Mouse (Mus musculus): ENCODE results near the gene Pcgf5. TPM values are rescaled to one million over a fixed set of nuclear protein-coding genes. Genes with fewer than 3 reads are reported as not detected.

The Pcgf5 gene
- polyA plus RNA-seq, 1 experiment from 2014 or later, result 5.3 TPM

GRCm38 (mm10) chr19:36409280-36409860, 61.3 kb downstream of the Pcgf5 start:
- H3K27ac ChIP-seq (ENCODE audit: low read depth, low read length), result no peak overlapping the region
- peak overlapping the region; percentile 62 for H3K9ac ChIP-seq (replicated peaks; ENCODE audit: low read depth, low read length)
- peak; percentile 97 for ATAC-seq (ENCODE audit: low read depth)
- H3K9me3 ChIP-seq (ENCODE audit: control insufficient read depth, low read length), result no peaks in the 10 kb centered on the region
- under 1% methylated on average over 37 of the region's 53 CpGs for WGBS
- peak overlapping the region; percentile 77 for H3K4me3 ChIP-seq (ENCODE audit: low read depth, low read length)
- H3K27me3 ChIP-seq (ENCODE audit: control insufficient read depth, insufficient read depth, low read length), result no peaks in the 10 kb centered on the region
- no peaks in the 10 kb centered on the region for H3K4me1 ChIP-seq (ENCODE audit: control insufficient read depth, insufficient read depth, low read length)
- no peaks in the 10 kb centered on the region for H3K36me3 ChIP-seq (ENCODE audit: control insufficient read depth, insufficient read depth, low read length)
- H3K4me2 ChIP-seq (ENCODE audit: low read depth, low read length), result peak overlapping the region; percentile 82

DNA sequence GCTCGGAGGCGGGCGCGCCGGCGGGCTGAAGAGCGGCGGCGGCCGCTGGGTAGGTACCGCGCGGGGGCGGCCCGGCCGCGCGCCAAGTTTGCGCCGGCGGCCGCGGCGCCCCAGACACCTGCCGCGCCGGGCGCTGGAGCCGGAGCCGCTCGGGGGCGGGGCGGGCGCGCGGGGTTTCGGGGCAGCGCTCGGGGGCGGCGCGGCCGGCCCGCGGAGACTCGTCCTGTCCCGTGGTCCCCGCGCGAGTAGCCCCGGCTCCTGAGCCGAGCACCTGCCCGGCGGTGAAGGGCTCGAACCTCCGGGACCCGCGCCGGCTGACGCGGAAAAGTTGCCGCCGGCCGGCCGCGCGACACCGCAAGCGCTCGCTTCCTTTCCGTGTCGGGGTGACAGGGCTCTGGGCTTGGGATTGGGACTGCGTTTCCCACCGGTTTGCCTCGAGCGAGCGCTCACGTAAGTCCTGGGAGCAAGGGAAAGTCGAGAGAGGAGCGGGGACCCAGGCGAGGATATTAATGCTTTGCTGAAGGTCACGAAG, 61.8 kb downstream of the Pcgf5 start:
- H3K27ac ChIP-seq (ENCODE audit: low read depth, low read length), result no peak overlapping the region
- ATAC-seq (ENCODE audit: low read depth), result no peak
- H3K9ac ChIP-seq (replicated peaks; ENCODE audit: low read depth, low read length), result peak overlapping the region; percentile 62
- under 1% methylated on average over 73 of the region's 82 CpGs for WGBS
- no peaks in the 10 kb centered on the region for H3K36me3 ChIP-seq (ENCODE audit: control insufficient read depth, insufficient read depth, low read length)
- H3K9me3 ChIP-seq (ENCODE audit: control insufficient read depth, low read length), result no peaks in the 10 kb centered on the region
- no peaks in the 10 kb centered on the region for H3K4me1 ChIP-seq (ENCODE audit: control insufficient read depth, insufficient read depth, low read length)
- no peaks in the 10 kb centered on the region for H3K27me3 ChIP-seq (ENCODE audit: control insufficient read depth, insufficient read depth, low read length)
- peak overlapping the region; percentile 82 for H3K4me2 ChIP-seq (ENCODE audit: low read depth, low read length)
- peak overlapping the region; percentile 77 for H3K4me3 ChIP-seq (ENCODE audit: low read depth, low read length)

- H3K4me3 ChIP-seq (ENCODE audit: low read depth, low read length), result no peak overlapping the region
- H3K9ac ChIP-seq (replicated peaks; ENCODE audit: low read depth, low read length), result no peak overlapping the region
- no peak overlapping the region for H3K4me2 ChIP-seq (ENCODE audit: low read depth, low read length)
- ATAC-seq (ENCODE audit: low read depth), result no peak
- no peaks in the 10 kb centered on the region for H3K36me3 ChIP-seq (ENCODE audit: control insufficient read depth, insufficient read depth, low read length)
- H3K4me1 ChIP-seq (ENCODE audit: control insufficient read depth, insufficient read depth, low read length), result no peaks in the 10 kb centered on the region
- H3K27me3 ChIP-seq (ENCODE audit: control insufficient read depth, insufficient read depth, low read length), result no peaks in the 10 kb centered on the region
- H3K27ac ChIP-seq (ENCODE audit: low read depth, low read length), result no peak overlapping the region
- H3K9me3 ChIP-seq (ENCODE audit: control insufficient read depth, low read length), result no peaks in the 10 kb centered on the region
Measured at GRCm38 (mm10) chr19:36419885-36420284, 71.8 kb downstream of the Pcgf5 start.

GRCm38 (mm10) chr19:36427195-36427876, 79.2 kb downstream of the Pcgf5 start:
- no peak overlapping the region for H3K9ac ChIP-seq (replicated peaks; ENCODE audit: low read depth, low read length)
- H3K4me1 ChIP-seq (ENCODE audit: control insufficient read depth, insufficient read depth, low read length), result no peaks in the 10 kb centered on the region
- H3K27me3 ChIP-seq (ENCODE audit: control insufficient read depth, insufficient read depth, low read length), result no peaks in the 10 kb centered on the region
- no peaks in the 10 kb centered on the region for H3K36me3 ChIP-seq (ENCODE audit: control insufficient read depth, insufficient read depth, low read length)
- ATAC-seq (ENCODE audit: low read depth), result no peak
- no peak overlapping the region for H3K27ac ChIP-seq (ENCODE audit: low read depth, low read length)
- 98% methylated on average over 7 of the region's 7 CpGs for WGBS
- H3K9me3 ChIP-seq (ENCODE audit: control insufficient read depth, low read length), result no peaks in the 10 kb centered on the region
- H3K4me3 ChIP-seq (ENCODE audit: low read depth, low read length), result no peak overlapping the region
- H3K4me2 ChIP-seq (ENCODE audit: low read depth, low read length), result no peak overlapping the region

GRCm38 (mm10) chr19:36428116-36428515, 80.0 kb downstream of the Pcgf5 start:
- H3K27ac ChIP-seq (ENCODE audit: low read depth, low read length), result no peak overlapping the region
- 93% methylated on average over 4 of the region's 4 CpGs for WGBS
- no peaks in the 10 kb centered on the region for H3K9me3 ChIP-seq (ENCODE audit: control insufficient read depth, low read length)
- H3K27me3 ChIP-seq (ENCODE audit: control insufficient read depth, insufficient read depth, low read length), result no peaks in the 10 kb centered on the region
- H3K4me1 ChIP-seq (ENCODE audit: control insufficient read depth, insufficient read depth, low read length), result no peaks in the 10 kb centered on the region
- ATAC-seq (ENCODE audit: low read depth), result no peak
- no peak overlapping the region for H3K4me3 ChIP-seq (ENCODE audit: low read depth, low read length)
- no peak overlapping the region for H3K9ac ChIP-seq (replicated peaks; ENCODE audit: low read depth, low read length)
- H3K36me3 ChIP-seq (ENCODE audit: control insufficient read depth, insufficient read depth, low read length), result no peaks in the 10 kb centered on the region
- no peak overlapping the region for H3K4me2 ChIP-seq (ENCODE audit: low read depth, low read length)

DNA sequence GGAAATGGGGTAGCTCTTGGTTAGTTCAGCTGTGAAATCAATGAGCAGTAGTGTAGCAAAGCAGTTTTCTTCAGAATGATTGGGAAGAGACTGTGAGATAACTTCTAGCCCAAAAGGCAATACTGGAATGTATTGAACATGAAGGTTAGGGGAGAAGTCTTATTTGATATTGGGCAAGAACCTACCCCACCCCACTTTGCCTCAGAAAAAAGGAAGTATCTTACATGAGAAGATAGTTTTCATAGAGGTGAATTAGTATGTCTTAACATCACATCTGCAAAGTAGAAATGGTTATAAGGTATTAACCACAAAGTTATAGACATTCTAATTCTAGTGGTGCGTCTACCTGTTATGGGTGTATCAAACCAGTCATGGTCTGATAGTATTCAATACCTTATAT, 81.2 kb downstream of the Pcgf5 start:
- H3K27me3 ChIP-seq (ENCODE audit: control insufficient read depth, insufficient read depth, low read length), result no peaks in the 10 kb centered on the region
- H3K4me3 ChIP-seq (ENCODE audit: low read depth, low read length), result no peak overlapping the region
- WGBS, result 97% methylated on average over 1 of the region's 1 CpGs
- no peak overlapping the region for H3K9ac ChIP-seq (replicated peaks; ENCODE audit: low read depth, low read length)
- H3K27ac ChIP-seq (ENCODE audit: low read depth, low read length), result no peak overlapping the region
- no peaks in the 10 kb centered on the region for H3K9me3 ChIP-seq (ENCODE audit: control insufficient read depth, low read length)
- no peaks in the 10 kb centered on the region for H3K36me3 ChIP-seq (ENCODE audit: control insufficient read depth, insufficient read depth, low read length)
- no peak for ATAC-seq (ENCODE audit: low read depth)
- no peak overlapping the region for H3K4me2 ChIP-seq (ENCODE audit: low read depth, low read length)
- H3K4me1 ChIP-seq (ENCODE audit: control insufficient read depth, insufficient read depth, low read length), result no peaks in the 10 kb centered on the region

GRCm38 (mm10) chr19:36433161-36433560, 85.1 kb downstream of the Pcgf5 start:
- Histone ChIP-seq H3K36me3 (ENCODE audit: control insufficient read depth, insufficient read depth, low read length) (no peaks in the 10 kb centered on the region), H3K4me1 (ENCODE audit: control insufficient read depth, insufficient read depth, low read length) (no peaks in the 10 kb centered on the region), H3K9me3 (ENCODE audit: control insufficient read depth, low read length) (no peaks in the 10 kb centered on the region), H3K27ac (ENCODE audit: low read depth, low read length) (no peak overlapping the region), H3K27me3 (ENCODE audit: control insufficient read depth, insufficient read depth, low read length) (no peaks in the 10 kb centered on the region), H3K4me2 (ENCODE audit: low read depth, low read length) (no peak overlapping the region), H3K9ac (replicated peaks; ENCODE audit: low read depth, low read length) (no peak overlapping the region), H3K4me3 (ENCODE audit: low read depth, low read length) (no peak overlapping the region)
- ATAC-seq (ENCODE audit: low read depth), result no peak
- 95% methylated on average over 3 of the region's 3 CpGs for WGBS

GRCm38 (mm10) chr19:36439894-36440714, 92.0 kb downstream of the Pcgf5 start:
- ATAC-seq (ENCODE audit: low read depth), result peak; percentile 74
- Histone ChIP-seq H3K9ac (replicated peaks; ENCODE audit: low read depth, low read length) (no peak overlapping the region), H3K4me1 (ENCODE audit: control insufficient read depth, insufficient read depth, low read length) (no peaks in the 10 kb centered on the region), H3K4me3 (ENCODE audit: low read depth, low read length) (no peak overlapping the region), H3K4me2 (ENCODE audit: low read depth, low read length) (no peak overlapping the region), H3K27ac (ENCODE audit: low read depth, low read length) (no peak overlapping the region), H3K27me3 (ENCODE audit: control insufficient read depth, insufficient read depth, low read length) (no peaks in the 10 kb centered on the region), H3K36me3 (ENCODE audit: control insufficient read depth, insufficient read depth, low read length) (no peaks in the 10 kb centered on the region), H3K9me3 (ENCODE audit: control insufficient read depth, low read length) (no peaks in the 10 kb centered on the region)
- 55% methylated on average over 9 of the region's 9 CpGs for WGBS
